Mouse (Mus musculus): Measurements from ENCODE around the gene Gna11.

DNA sequence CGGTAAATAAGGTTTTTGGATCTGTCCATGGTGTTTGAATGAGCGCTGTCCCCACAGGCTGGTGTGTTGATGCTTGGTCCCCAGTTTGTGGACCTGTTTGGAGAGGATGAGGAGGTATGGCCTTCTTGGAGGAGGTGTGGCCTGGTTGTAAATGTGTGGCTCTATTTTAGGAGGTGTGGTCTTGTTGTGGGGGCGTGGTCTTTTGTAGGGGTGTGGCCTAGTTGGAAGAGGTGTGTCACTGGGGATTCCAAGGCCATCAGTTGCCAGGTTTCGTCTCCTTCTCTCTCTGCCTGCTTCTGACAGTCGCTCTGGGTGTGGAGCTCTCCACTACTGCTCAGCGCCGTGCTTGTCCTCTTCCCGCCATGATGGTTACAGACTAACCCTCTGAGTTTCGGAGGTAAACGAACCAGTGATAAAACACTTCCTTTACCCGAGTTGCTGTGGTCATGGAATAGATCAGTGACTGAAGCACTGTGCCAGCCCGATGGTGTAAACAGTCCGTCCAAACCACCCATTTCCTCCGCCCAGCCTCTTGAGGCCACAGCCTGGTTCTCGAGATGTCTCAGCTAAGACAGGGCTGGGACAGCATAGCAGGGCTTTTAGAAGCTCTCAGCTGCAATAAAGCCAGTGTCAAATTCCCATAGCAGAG is 39.9 kb downstream of the Gna11 start:
- TF ChIP-seq GATA1 (IDR thresholded peaks at IDR 0.05; ENCODE audit: low read length), result no peak
- no peak for TF ChIP-seq TAL1 (IDR thresholded peaks at IDR 0.05; ENCODE audit: low read length)

All from erythroblast, embryonic 14.5 days (primary cell).